Mouse (Mus musculus): ENCODE measurements at regions not wholly inside any gene's neighbourhood (a gene's known extent, or its start where the extent isn't known, plus 50 kb on each side); places are given as distances from the start of the nearest gene placed in this dataset.
"Not testable (repeated sequence)": the region's sequence is repeated elsewhere in the genome, so short reads cannot be mapped to it uniquely, and the experiment has no call there.

GRCm38 (mm10) chr14:74201710-74202109 is 438.9 kb upstream of the Htr2a start:
- DNase-seq (ENCODE audit: low spot score in 2 of 2), result no peak

- DNase-seq (ENCODE audit: low spot score in 2 of 2), result no peak
Observed at GRCm38 (mm10) chr14:74205011-74205410, 435.6 kb upstream of the Htr2a start.

GRCm38 (mm10) chr14:74217914-74218446 is 422.7 kb upstream of the Htr2a start:
- no peak for DNase-seq (ENCODE audit: low spot score in 2 of 2)

- no peak for DNase-seq (ENCODE audit: low spot score in 2 of 2)
Observed at GRCm38 (mm10) chr14:74219761-74220160, 420.9 kb upstream of the Htr2a start.

GRCm38 (mm10) chr14:74222093-74222492 is 418.5 kb upstream of the Htr2a start:
- DNase-seq (ENCODE audit: low spot score in 2 of 2), result no peak

- DNase-seq (ENCODE audit: low spot score in 2 of 2), result no peak
Observed at GRCm38 (mm10) chr14:74229560-74230187, 411.0 kb upstream of the Htr2a start.

GRCm38 (mm10) chr14:74240212-74240611 is 400.4 kb upstream of the Htr2a start:
- DNase-seq (ENCODE audit: low spot score in 2 of 2), result no peak

- no peak for DNase-seq (ENCODE audit: low spot score in 2 of 2)
Observed at GRCm38 (mm10) chr14:74249263-74249878, 391.3 kb upstream of the Htr2a start.

GRCm38 (mm10) chr14:74250021-74250420 is 390.6 kb upstream of the Htr2a start:
- DNase-seq (ENCODE audit: low spot score in 2 of 2), result no peak

GRCm38 (mm10) chr14:74252189-74253145 is 388.2 kb upstream of the Htr2a start:
- DNase-seq (ENCODE audit: low spot score in 2 of 2), result no peak

- DNase-seq (ENCODE audit: low spot score in 2 of 2), result no peak
Observed at GRCm38 (mm10) chr14:74255000-74255399, 385.6 kb upstream of the Htr2a start.

- DNase-seq (ENCODE audit: low spot score in 2 of 2), result no peak
Observed at GRCm38 (mm10) chr14:74259437-74259836, 381.2 kb upstream of the Htr2a start.

GRCm38 (mm10) chr14:74267086-74267485 is 373.6 kb upstream of the Htr2a start:
- no peak for DNase-seq (ENCODE audit: low spot score in 2 of 2)

- DNase-seq (ENCODE audit: low spot score in 2 of 2), result no peak
Observed at GRCm38 (mm10) chr14:74294560-74294959, 346.1 kb upstream of the Htr2a start.

- DNase-seq (ENCODE audit: low spot score in 2 of 2), result no peak
Observed at GRCm38 (mm10) chr14:74304483-74304882, 336.2 kb upstream of the Htr2a start.

GRCm38 (mm10) chr14:74306717-74307307 is 333.8 kb upstream of the Htr2a start:
- no peak for DNase-seq (ENCODE audit: low spot score in 2 of 2)

- not testable (repeated sequence) for DNase-seq (ENCODE audit: low spot score in 2 of 2)
Observed at GRCm38 (mm10) chr14:74309451-74309850, 331.2 kb upstream of the Htr2a start.

GRCm38 (mm10) chr14:74327291-74327690 is 313.3 kb upstream of the Htr2a start:
- DNase-seq (ENCODE audit: low spot score in 2 of 2), result no peak

GRCm38 (mm10) chr14:74350751-74351150 is 289.9 kb upstream of the Htr2a start:
- DNase-seq (ENCODE audit: low spot score in 2 of 2), result no peak

GRCm38 (mm10) chr14:74352286-74352685 is 288.4 kb upstream of the Htr2a start:
- DNase-seq (ENCODE audit: low spot score in 2 of 2), result no peak

GRCm38 (mm10) chr14:74358730-74359444 is 281.8 kb upstream of the Htr2a start:
- DNase-seq (ENCODE audit: low spot score in 2 of 2), result no peak
